Mouse (Mus musculus): ENCODE results near the gene Hist2h3c2. TPM values are rescaled to one million over a fixed set of nuclear protein-coding genes. Genes with fewer than 3 reads are reported as not detected.
A peak's percentile ranks its signal among the peaks of the same experiment; 100 is the strongest.
"Not testable (repeated sequence)": the region's sequence is repeated elsewhere in the genome, so short reads cannot be mapped to it uniquely, and the experiment has no call there.

The Hist2h3c2 gene
- polyA plus RNA-seq, 1 experiment from 2014 or later: 8.8 TPM

GRCm38 (mm10) chr3:96239949-96240798 lies 1.2 kb upstream of the Hist2h3c2 start, which contains the start of gene Hist2h2aa2:
Hist2h2aa2 (minus strand) TSS chr3:96240276.
- not testable (repeated sequence) for H3K36me3 ChIP-seq, H3K27me3 ChIP-seq, H3K9me3 ChIP-seq
- Histone ChIP-seq H3K4me2 (replicated peaks) (peak within 1 kb of the TSS; percentile 52), H3K4me3 (peak within 1 kb of the TSS; percentile 39), H3K27ac (peak within 1 kb of the TSS; percentile 85), H3K4me1 (peaks cover 36% of the 10 kb centered on the region), H3K9ac (peak within 1 kb of the TSS; percentile 61)
- 3% methylated on average over 42 of the region's 85 CpGs for WGBS
- peak; percentile 87 for ATAC-seq (ENCODE audit: low FRiP score, low read depth)

- peaks cover 24% of the 10 kb centered on the region for H3K4me1 ChIP-seq
- under 1% methylated on average over 12 of the region's 12 CpGs for WGBS
- peak overlapping the region; percentile 75 for H3K9ac ChIP-seq
- H3K27me3 ChIP-seq: no peaks in the 10 kb centered on the region
- H3K4me3 ChIP-seq: peak overlapping the region; percentile 49
- H3K9me3 ChIP-seq: no peaks in the 10 kb centered on the region
- peak overlapping the region; percentile 67 for H3K4me2 ChIP-seq (replicated peaks)
- H3K36me3 ChIP-seq: no peaks in the 10 kb centered on the region
- ATAC-seq (ENCODE audit: low FRiP score, low read depth): no peak
- peak overlapping the region; percentile 81 for H3K27ac ChIP-seq
Measured at GRCm38 (mm10) chr3:96237904-96238511, 919 bp downstream of the Hist2h3c2 start.

GRCm38 (mm10) chr3:96237335-96237903 lies 1.5 kb downstream of the Hist2h3c2 start:
- WGBS: 21% methylated on average over 7 of the region's 7 CpGs
- H3K36me3 ChIP-seq: no peaks in the 10 kb centered on the region
- peak overlapping the region; percentile 49 for H3K4me3 ChIP-seq
- no peaks in the 10 kb centered on the region for H3K9me3 ChIP-seq
- H3K27me3 ChIP-seq: no peaks in the 10 kb centered on the region
- peak overlapping the region; percentile 67 for H3K4me2 ChIP-seq (replicated peaks)
- peaks cover 24% of the 10 kb centered on the region for H3K4me1 ChIP-seq
- H3K9ac ChIP-seq: peak overlapping the region; percentile 75
- peak overlapping the region; percentile 79 for H3K27ac ChIP-seq
- no peak for ATAC-seq (ENCODE audit: low FRiP score, low read depth)

- Histone ChIP-seq H3K4me3 (peak overlapping the region; percentile 49), H3K27ac (peak overlapping the region; percentile 79; the same call in 1 of the 2 replicates)
Measured at GRCm38 (mm10) chr3:96236834-96237334, 2.0 kb downstream of the Hist2h3c2 start.

GRCm38 (mm10) chr3:96235836-96236235 lies 3.1 kb downstream of the Hist2h3c2 start:
- no peak for ATAC-seq (ENCODE audit: low FRiP score, low read depth)
- no peak overlapping the region for H3K27ac ChIP-seq

More at GRCm38 (mm10) chr3:96236834-96237334, 2.0 kb downstream of the Hist2h3c2 start:
- Histone ChIP-seq H3K36me3 (no peaks in the 10 kb centered on the region), H3K9me3 (no peaks in the 10 kb centered on the region), H3K27me3 (no peaks in the 10 kb centered on the region), H3K9ac (peak overlapping the region; percentile 75), H3K4me2 (replicated peaks) (peak overlapping the region; percentile 67), H3K4me1 (peaks cover 24% of the 10 kb centered on the region)
- 78% methylated on average over 4 of the region's 4 CpGs for WGBS
- no peak for ATAC-seq (ENCODE audit: low FRiP score, low read depth)

GRCm38 (mm10) chr3:96234914-96235313 lies 4.0 kb downstream of the Hist2h3c2 start:
- Histone ChIP-seq H3K27ac (no peak overlapping the region), H3K27me3 (no peaks in the 10 kb centered on the region), H3K4me2 (replicated peaks) (no peak overlapping the region), H3K9me3 (no peaks in the 10 kb centered on the region), H3K4me3 (no peak overlapping the region), H3K9ac (no peak overlapping the region), H3K36me3 (no peaks in the 10 kb centered on the region), H3K4me1 (peaks cover 19% of the 10 kb centered on the region)
- 76% methylated on average over 2 of the region's 2 CpGs for WGBS
- ATAC-seq (ENCODE audit: low FRiP score, low read depth): no peak

More at GRCm38 (mm10) chr3:96235836-96236235, 3.1 kb downstream of the Hist2h3c2 start:
- WGBS: 55% methylated on average over 3 of the region's 3 CpGs
- Histone ChIP-seq H3K9me3 (no peaks in the 10 kb centered on the region), H3K9ac (no peak overlapping the region), H3K4me1 (peaks cover 21% of the 10 kb centered on the region), H3K36me3 (no peaks in the 10 kb centered on the region), H3K4me2 (replicated peaks) (no peak overlapping the region), H3K4me3 (no peak overlapping the region), H3K27me3 (no peaks in the 10 kb centered on the region)

GRCm38 (mm10) chr3:96231758-96232120 lies 7.2 kb downstream of the Hist2h3c2 start:
- Histone ChIP-seq H3K4me1 (peaks cover 7% of the 10 kb centered on the region), H3K9me3 (no peaks in the 10 kb centered on the region), H3K9ac (no peak overlapping the region), H3K4me3 (no peak overlapping the region), H3K27ac (no peak overlapping the region), H3K36me3 (no peaks in the 10 kb centered on the region), H3K4me2 (replicated peaks) (no peak overlapping the region), H3K27me3 (no peaks in the 10 kb centered on the region)
- WGBS: 53% methylated on average over 2 of the region's 2 CpGs
- ATAC-seq (ENCODE audit: low FRiP score, low read depth): no peak

- Histone ChIP-seq H3K4me1 (peaks cover 8% of the 10 kb centered on the region; the same call in 1 of the 2 replicates), H3K9ac (no peak overlapping the region), H3K4me3 (no peak overlapping the region), H3K27me3 (no peaks in the 10 kb centered on the region), H3K9me3 (no peaks in the 10 kb centered on the region), H3K4me2 (replicated peaks) (no peak overlapping the region), H3K27ac (no peak overlapping the region), H3K36me3 (no peaks in the 10 kb centered on the region)
- 69% methylated on average over 4 of the region's 4 CpGs for WGBS
- no peak for ATAC-seq (ENCODE audit: low FRiP score, low read depth)
Measured at GRCm38 (mm10) chr3:96230910-96231757, 7.8 kb downstream of the Hist2h3c2 start.

- H3K4me2 ChIP-seq (replicated peaks): no peak overlapping the region
- H3K4me1 ChIP-seq: peaks cover 9% of the 10 kb centered on the region; the same call in 1 of the 2 replicates
- H3K9ac ChIP-seq: no peak overlapping the region
- H3K9me3 ChIP-seq: no peaks in the 10 kb centered on the region
- ATAC-seq (ENCODE audit: low FRiP score, low read depth): no peak
- H3K27ac ChIP-seq: no peak overlapping the region
- no peak overlapping the region for H3K4me3 ChIP-seq
- H3K36me3 ChIP-seq: no peaks in the 10 kb centered on the region
- H3K27me3 ChIP-seq: no peaks in the 10 kb centered on the region
- 79% methylated on average over 2 of the region's 2 CpGs for WGBS
Measured at GRCm38 (mm10) chr3:96230404-96230803, 8.5 kb downstream of the Hist2h3c2 start.

GRCm38 (mm10) chr3:96228828-96229227 lies 10.1 kb downstream of the Hist2h3c2 start:
- Histone ChIP-seq H3K4me1 (peaks cover 9% of the 10 kb centered on the region; the same call in 1 of the 2 replicates), H3K27me3 (no peaks in the 10 kb centered on the region), H3K9me3 (no peaks in the 10 kb centered on the region), H3K9ac (no peak overlapping the region), H3K4me2 (replicated peaks) (no peak overlapping the region), H3K36me3 (no peaks in the 10 kb centered on the region), H3K4me3 (no peak overlapping the region), H3K27ac (no peak overlapping the region)
- no peak for ATAC-seq (ENCODE audit: low FRiP score, low read depth)
- 60% methylated on average over 2 of the region's 2 CpGs for WGBS
